Mouse (Mus musculus) embryo, embryonic 9.5 days (tissue): ENCODE measurements around the gene Gm3250.
"Not testable (repeated sequence)": the region's sequence is repeated elsewhere in the genome, so short reads cannot be mapped to it uniquely, and the experiment has no call there.

Experiments
- DNase-seq: peaks from one replicate; pipeline ENCODE4 v3.0.0-alpha.2; 2017; ENCODE audit errors: extremely low spot score

The Gm3250 gene

GRCm38 (mm10) chr10:77782442-77782841 lies at the start of gene Gm3250:
Gene Gm3250 (minus strand): TSS chr10:77782542.
- not testable (repeated sequence) for DNase-seq

GRCm38 (mm10) chr10:77826951-77827350 lies 44.6 kb upstream of the Gm3250 start, which contains the start of gene Krtap10-4:
Gene Krtap10-4 (minus strand): TSS chr10:77827095.
- DNase-seq: no peak

DNA sequence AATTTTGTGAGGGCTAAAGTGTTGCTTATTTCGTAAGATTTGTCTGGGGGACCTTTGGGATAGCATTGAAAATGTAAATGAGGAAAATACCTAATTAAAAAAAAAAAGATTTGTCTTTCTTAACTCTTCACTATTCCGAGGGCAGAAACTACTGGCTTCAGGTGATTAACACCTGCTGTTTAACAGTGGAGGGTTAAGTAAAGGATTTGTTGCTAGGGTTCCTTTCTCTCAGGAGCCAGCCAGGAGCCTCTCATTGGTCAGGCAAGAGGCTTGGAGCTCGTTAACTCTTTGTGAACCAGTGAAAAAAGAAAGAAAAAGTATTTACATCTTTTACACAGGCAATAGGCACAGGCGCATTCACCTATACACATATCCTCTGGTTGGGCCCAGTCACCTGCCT lies 36.9 kb upstream of the Gm3250 start:
- no peak for DNase-seq

DNA sequence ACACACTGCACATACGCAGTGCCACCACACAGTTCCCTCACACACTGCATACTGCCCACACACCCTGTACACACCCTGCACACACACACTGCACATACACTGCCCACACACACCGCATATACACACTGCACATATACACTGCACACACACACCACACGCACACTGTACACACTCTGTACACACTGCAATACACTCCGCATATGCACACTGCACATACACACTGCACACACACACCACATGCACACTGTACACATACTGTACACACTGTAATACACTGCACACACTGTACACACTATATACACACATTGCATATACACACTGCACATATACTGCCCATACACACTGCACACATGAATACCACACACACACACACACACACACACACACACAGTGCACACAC lies 36.2 kb upstream of the Gm3250 start:
- DNase-seq: no peak

DNA sequence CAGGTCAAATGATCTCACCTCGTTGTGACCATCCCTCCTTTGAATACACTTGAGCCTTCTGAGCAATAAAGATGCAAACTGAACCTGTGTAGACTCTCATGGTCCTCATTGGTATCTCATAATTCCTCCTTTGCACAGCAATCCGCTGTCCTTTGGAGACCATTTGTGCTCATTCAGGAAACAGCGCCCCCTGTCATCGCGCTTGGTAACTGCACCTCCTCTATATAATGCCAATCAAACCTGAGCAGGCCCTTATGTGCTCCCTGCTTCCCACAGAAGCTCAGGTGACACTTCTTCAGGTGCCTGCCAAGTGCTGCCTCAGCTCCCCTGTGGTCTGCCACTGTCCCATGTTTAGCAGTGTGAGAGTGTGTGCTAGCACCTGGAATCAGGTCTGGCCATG lies 33.2 kb upstream of the Gm3250 start:
- peak; percentile 14 for DNase-seq

DNA sequence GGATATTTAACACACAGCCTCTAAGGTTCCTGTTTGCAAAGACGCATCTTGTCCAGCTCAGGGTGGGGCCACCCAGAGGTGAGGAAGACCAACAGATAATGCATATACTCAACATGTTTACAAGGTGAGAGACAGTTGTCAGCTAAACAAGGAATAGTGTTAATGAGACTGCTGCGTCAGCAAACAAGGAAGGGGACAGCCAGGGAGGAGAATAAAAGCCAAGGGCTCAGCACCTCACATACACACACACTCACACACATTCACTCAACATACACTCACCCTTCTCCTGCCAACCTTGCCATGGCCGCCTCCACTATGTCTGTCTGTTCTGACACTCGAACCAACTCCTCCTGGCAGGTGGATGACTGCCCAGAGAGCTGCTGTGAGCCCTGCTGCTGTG lies 32.0 kb upstream of the Gm3250 start, which contains the start of gene Gm2696:
Gene Gm2696, plus strand, starts transcription at position 301 of the 400 bp plus-strand sequence.
- DNase-seq: no peak

DNA sequence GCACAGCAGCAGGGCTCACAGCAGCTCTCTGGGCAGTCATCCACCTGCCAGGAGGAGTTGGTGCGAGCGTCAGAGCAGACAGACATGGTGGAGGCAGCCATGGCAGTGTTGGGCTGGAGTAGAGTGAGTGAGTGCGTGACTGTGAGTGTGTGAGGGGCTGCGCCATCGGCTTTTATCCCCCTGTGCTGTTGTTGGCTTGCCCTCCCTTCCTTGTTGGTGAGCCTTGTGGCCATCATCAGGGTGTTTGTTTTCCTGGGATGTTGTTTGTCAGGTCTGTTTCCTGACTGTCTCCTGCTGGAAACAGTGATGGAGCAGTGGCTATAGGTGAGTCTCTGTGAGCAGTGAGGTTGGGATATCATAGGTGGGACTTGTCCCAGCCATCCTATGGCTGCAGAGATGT lies 29.4 kb upstream of the Gm3250 start, which contains the start of gene Gm9507:
Gene Gm9507, minus strand, starts transcription at position 101 of the 400 bp plus-strand sequence.
- no peak for DNase-seq

- DNase-seq: no peak
Observed at GRCm38 (mm10) chr10:77804095-77804494, 21.8 kb upstream of the Gm3250 start.

- no peak for DNase-seq
Observed at GRCm38 (mm10) chr10:77798921-77799508, 16.7 kb upstream of the Gm3250 start, which contains the start of gene Gm19668. Gene Gm19668 (minus strand): TSS chr10:77799133.

DNA sequence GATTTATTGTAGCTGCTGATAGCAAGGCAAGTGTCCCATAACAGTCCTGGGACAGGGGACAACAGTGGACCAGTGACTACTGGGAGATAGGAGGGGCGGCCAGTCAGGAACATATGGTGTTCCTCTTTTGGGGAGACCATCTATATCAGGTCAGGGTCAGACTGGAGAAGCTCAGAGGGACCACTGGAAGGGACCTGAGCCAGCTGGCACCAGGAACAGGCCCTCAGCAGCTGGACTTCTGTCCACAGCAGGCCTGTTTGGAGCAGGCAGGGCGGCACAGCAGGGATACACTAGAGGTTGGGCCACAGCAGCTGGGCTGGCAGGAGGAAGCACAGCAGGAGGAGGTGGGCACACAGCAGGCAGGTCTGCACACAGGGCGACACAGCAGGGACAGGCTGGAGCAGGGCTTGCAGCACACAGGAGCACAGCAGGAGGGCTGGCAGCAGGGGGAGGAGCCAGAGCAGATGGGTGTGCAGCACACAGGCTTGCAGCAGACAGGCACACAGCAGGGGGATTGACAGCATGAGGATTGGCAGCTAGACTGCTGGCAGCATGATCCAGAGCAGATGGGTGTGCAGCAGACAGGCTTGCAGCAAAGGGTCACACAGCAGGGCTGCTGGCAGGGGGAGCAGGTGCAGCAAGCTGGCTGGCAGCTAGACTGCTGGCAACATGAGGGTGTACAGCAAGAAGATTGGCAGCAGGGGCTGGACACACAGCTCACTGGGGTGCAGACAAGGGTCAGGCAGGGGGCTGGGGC lies 16.0 kb upstream of the Gm3250 start:
- not testable (repeated sequence) for DNase-seq

- no peak for DNase-seq
Observed at GRCm38 (mm10) chr10:77797677-77798076, 15.3 kb upstream of the Gm3250 start.

DNA sequence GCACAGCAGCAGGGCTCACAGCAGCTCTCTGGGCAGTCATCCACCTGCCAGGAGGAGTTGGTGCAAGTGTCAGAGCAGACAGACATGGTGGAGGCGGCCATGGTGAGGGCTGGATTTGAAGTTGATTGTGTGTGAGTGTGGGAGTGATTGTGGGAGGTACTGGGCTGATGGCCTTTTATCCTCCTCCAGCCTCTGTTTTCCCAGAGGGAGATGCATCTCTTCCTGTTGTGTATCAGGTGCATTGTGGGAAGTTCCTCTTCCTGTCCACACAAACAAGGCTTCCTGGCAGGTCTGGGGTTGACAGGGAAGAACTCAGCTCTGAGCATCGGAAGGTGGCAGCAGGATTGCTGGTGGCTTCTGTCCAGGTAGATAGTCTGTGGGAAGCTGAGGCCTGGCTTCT lies 12.6 kb upstream of the Gm3250 start, which contains the start of gene Gm9639:
Gene Gm9639, minus strand, starts transcription at position 101 of the 400 bp plus-strand sequence.
- DNase-seq: no peak

DNA sequence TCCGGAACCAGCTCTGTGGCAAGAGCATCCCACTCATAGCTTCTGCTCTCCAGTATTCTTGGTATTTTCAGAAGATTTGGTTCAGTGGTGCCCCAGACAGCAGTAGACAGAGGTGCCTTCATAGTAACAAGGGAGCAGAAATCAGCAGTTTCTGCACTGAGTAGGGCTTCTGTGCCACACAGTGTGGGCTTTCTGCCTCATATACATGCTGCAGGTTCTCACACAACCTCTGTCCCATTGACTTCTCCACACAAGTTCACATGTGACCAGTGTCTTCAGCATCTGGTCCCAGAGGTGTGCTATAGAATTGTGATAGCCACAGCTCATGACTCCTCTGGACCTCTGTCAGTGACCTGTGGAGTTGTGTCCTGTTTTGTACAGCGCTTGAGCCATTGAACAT lies 6.3 kb upstream of the Gm3250 start:
- DNase-seq: no peak

- not testable (repeated sequence) for DNase-seq
Observed at GRCm38 (mm10) chr10:77787876-77788275, 5.5 kb upstream of the Gm3250 start, which contains the start of gene Gm7137. Gene Gm7137 (minus strand): TSS chr10:77788200.

- DNase-seq: not testable (repeated sequence)
Observed at GRCm38 (mm10) chr10:77783396-77783795, 1.1 kb upstream of the Gm3250 start.

- not testable (repeated sequence) for DNase-seq
Observed at GRCm38 (mm10) chr10:77776844-77777243, 5.5 kb downstream of the Gm3250 start, which contains the start of gene Gm7138. Gene Gm7138 (minus strand): TSS chr10:77776944.

DNA sequence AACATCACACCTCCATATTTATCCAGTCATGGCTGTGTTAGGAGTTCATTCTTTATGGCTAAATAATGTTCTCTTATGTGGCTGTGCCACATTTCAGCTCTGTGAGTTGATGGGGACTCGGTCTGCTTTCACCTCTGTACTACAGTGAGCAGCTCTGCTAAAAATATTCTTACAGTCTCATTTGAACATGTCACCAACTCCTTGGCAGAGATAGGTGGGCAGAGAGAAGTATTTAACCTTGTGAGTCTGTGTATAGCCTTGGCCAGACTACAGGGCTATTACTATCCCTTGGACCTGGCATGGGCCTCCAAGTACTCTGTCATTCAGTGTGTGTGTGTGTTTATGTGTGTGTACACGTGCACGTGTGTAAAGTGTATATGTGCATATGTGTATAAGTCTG lies 10.2 kb downstream of the Gm3250 start:
- not testable (repeated sequence) for DNase-seq

- not testable (repeated sequence) for DNase-seq
Observed at GRCm38 (mm10) chr10:77771225-77771624, 11.1 kb downstream of the Gm3250 start, which contains the start of gene Gm3238. Gene Gm3238 (minus strand): TSS chr10:77771325.

GRCm38 (mm10) chr10:77769727-77770126 lies 12.6 kb downstream of the Gm3250 start:
- no peak for DNase-seq

- not testable (repeated sequence) for DNase-seq
Observed at GRCm38 (mm10) chr10:77759582-77759981, 22.8 kb downstream of the Gm3250 start, which contains the start of gene Gm3233. Gene Gm3233 (minus strand): TSS chr10:77759682.

DNA sequence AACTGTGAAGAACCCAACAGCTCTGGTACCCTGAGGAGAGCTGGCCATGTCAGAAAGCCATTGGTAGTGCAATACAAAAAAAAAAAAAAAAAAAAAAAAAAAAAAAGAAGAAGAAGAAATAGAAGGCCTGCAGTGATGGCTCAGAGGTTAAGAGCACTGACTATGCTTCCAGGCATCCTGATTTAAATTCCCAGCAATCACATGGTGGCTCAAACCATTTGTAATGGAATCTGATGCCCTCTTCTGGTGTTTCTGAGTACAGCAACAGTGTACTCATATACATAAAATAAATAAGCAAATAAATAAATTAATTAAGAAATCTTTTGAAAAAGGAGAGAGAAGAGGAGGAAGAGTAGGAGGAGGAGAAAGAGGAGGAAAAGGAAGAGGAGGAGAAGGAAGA lies 28.9 kb downstream of the Gm3250 start:
- DNase-seq: no peak

- not testable (repeated sequence) for DNase-seq
Observed at GRCm38 (mm10) chr10:77752312-77752711, 30.0 kb downstream of the Gm3250 start.
